Mouse (Mus musculus): Measurements from ENCODE around the gene Zfp281. TPM values are rescaled to one million over a fixed set of nuclear protein-coding genes. Genes with fewer than 3 reads are reported as not detected.
A peak's percentile ranks its signal among the peaks of the same experiment; 100 is the strongest.

The Zfp281 gene
- total RNA-seq, 4 experiments from 2014 or later = 7.5 to 12.3 (median 9.4) TPM

- DNase-seq (ENCODE audit: low spot score in 2 of 2) = no peak
Measured at GRCm38 (mm10) chr1:136613300-136613751, 11.4 kb upstream of the Zfp281 start.

DNA sequence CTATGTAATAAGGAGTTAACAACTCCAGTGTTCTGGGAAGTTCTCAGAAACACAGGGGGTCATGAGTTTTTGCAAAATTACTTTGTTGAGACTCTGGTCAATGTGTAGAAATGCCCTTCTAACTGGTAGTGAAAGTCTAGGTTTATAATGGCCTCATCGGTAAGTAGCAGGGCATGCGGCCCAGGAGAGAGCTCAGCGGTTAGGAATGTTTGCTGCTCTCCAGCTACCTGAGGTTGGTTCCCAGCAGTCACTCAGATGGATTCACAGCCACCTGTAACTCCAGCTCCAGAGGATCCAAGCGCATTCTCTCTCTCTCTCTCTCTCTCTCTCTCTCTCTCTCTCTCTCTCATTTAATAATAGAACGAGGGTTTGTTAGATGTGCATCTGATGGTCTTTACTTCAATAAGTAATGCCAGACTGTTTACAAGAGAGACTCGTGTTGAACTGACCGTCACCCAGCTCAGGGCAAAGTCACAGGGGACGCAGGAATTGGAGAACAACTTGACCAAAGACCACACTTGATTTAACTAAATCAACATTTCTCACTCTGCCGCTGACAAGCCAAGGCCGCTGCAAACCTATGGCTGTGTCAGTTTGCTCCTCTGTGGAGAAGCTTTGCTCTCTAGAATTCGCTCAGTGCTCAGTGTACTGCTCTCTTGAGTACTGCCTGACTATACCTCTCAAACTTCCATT lies 9.8 kb upstream of the Zfp281 start:
- no peak for DNase-seq (ENCODE audit: low spot score in 2 of 2)

DNA sequence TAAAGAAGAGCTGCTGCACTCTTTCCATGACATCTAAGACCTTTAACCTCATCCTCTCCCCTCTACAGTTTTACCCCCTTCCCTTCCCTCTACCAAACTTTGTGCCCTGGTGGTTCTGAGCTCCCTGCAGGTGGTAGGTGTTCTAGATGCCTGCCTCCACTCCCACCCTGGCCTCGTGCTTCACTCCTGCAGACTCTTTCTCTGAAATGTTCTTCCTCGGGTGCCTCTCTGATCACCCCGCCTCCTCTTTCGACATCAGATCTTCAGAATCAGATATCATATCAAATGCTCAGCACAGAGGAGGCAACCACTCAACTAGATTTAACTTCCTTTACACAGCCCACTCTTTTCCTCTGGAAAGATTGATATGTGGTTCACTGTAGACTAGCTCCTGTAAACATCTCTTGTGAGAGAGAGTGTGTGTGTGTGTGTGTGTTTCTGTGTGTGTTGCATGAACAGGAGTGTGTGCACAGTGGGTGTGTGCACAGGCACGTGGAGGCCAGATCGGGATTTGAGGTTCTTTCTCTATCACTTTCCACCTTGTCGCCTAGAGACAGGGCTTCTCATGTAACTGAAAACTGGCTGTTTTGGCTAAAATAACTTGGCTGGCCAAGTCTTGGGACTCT lies 7.4 kb upstream of the Zfp281 start:
- DNase-seq (ENCODE audit: low spot score in 2 of 2) = no peak

DNA sequence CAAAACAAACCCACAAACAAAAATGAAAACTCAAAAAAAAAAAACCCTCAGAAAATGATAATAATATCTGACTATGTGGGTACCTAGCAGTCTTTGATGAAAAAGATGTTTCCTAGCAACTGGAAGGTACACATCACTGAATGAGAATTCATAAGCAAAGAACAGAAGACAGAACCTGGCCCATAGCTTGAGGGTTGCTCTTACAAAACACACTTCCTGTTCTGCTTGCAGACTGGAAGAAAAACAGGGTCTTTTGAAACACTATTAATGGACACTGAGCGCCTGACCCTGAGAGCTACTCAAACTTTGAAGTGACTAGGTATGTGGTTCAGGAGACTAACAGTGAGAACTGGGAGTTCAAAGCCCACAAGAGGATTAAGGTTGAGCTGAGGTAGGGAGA lies 6.1 kb upstream of the Zfp281 start:
- no peak for DNase-seq (ENCODE audit: low spot score in 2 of 2)

DNA sequence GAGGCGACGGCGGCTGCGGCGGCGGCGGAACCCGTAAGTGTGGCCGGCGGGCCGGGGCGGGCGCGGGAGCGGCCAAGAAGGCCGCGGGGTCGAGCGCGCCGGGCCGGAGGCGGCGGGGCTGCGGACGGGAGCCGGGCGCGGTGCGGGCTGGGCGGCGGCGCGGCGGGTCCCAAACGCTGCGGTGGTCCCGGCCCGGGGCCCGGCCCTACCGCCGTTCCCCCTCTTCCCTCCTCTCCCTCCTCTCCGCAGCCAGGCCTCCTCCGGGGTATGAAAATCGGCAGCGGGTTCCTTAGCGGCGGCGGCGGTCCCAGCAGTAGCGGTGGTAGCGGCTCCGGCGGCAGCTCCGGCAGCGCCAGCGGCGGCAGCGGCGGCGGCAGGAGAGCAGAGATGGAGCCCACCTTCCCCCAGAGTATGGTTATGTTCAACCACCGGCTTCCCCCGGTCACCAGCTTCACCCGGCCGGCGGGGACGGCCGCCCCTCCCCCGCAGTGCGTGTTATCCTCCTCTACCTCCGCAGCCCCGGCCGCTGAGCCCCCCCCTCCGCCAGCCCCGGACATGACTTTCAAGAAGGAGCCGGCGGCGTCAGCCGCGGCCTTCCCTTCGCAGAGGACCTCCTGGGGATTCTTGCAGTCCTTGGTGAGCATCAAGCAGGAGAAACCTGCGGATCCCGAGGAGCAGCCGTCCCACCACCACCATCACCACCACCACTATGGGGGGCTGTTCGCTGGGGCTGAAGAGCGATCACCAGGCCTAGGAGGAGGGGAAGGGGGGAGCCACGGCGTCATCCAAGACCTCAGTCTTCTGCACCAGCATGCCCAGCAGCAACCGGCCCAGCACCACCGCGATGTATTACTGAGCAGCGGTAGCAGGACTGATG lies 556 bp downstream of the Zfp281 start:
- DNase-seq (ENCODE audit: low spot score in 2 of 2) = peak; percentile 8 to 20

- no peak for DNase-seq (ENCODE audit: low spot score in 2 of 2)
Measured at GRCm38 (mm10) chr1:136626141-136626540, 1.4 kb downstream of the Zfp281 start.

GRCm38 (mm10) chr1:136626756-136627155 lies 2.1 kb downstream of the Zfp281 start:
- no peak for DNase-seq (ENCODE audit: low spot score in 2 of 2)

- no peak for DNase-seq (ENCODE audit: low spot score in 2 of 2)
Measured at GRCm38 (mm10) chr1:136627591-136627990, 2.9 kb downstream of the Zfp281 start.

- no peak for DNase-seq (ENCODE audit: low spot score in 2 of 2)
Measured at GRCm38 (mm10) chr1:136632891-136633290, 8.2 kb downstream of the Zfp281 start.

GRCm38 (mm10) chr1:136635644-136636043 lies 10.9 kb downstream of the Zfp281 start:
- no peak for DNase-seq (ENCODE audit: low spot score in 2 of 2)

- DNase-seq (ENCODE audit: low spot score in 2 of 2) = no peak
Measured at GRCm38 (mm10) chr1:136636946-136637345, 12.2 kb downstream of the Zfp281 start.

GRCm38 (mm10) chr1:136637696-136638095 lies 13.0 kb downstream of the Zfp281 start:
- no peak for DNase-seq (ENCODE audit: low spot score in 2 of 2)

DNA sequence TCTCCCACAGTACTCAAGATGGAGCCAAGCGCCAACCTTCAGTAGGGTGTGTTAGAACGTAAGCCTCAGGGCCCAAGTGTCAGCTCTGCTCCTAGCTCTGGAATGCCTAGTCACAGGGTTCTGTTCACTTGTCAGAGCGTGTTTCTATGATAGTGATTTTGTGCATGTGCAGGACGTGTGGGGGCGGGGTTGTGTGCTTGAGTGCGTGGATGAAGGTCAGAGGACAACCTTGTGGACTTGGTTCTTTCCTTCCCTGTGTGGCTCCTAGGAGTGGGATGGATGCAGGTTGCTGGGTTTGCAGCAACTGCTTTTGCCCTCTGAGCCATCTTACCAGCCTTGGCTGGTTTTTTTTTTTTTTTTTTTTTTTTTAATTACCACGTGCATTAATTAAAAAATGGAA lies 13.5 kb downstream of the Zfp281 start:
- no peak for DNase-seq (ENCODE audit: low spot score in 2 of 2)

DNA sequence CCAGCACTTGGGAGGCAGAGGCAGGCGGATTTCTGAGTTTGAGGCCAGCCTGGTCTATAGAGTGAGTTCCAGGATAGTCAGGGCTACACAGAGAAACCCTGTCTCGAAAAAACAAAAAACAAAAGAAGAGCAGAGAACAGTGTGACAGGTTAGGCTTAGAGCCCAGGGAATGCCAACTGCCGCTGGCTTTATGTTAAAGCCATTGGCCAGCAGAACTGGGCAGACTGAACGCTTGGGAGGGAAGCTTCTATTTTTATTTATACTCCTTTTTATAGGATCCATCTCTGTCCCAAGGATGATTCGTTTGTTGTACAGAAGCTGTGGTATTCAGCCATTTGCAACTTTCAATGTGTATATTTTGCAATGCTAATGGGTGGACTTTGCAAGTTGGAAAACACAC lies 14.0 kb downstream of the Zfp281 start:
- DNase-seq (ENCODE audit: low spot score in 2 of 2) = no peak

DNA sequence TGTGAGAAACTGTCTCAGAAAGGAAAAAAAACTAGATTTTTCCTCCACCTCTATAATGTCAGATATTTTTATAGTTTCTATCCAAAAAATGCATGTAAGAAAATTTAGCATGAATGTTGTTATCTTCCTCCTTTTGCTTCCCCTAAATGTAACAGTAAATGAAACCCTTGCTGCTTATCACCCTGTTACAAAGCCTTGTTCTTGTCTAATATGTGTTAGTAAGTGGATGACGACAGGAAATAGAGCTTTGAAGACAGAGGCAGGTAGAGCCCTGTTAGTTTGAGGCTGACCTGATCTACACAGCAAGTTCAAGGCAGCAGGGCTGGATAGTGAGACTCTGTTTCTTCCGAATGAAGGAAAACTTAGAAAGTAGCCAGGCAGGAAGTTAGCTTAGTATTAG lies 14.5 kb downstream of the Zfp281 start:
- no peak for DNase-seq (ENCODE audit: low spot score in 2 of 2)

GRCm38 (mm10) chr1:136642701-136643100 lies 18.0 kb downstream of the Zfp281 start:
- no peak for DNase-seq (ENCODE audit: low spot score in 2 of 2)

DNA sequence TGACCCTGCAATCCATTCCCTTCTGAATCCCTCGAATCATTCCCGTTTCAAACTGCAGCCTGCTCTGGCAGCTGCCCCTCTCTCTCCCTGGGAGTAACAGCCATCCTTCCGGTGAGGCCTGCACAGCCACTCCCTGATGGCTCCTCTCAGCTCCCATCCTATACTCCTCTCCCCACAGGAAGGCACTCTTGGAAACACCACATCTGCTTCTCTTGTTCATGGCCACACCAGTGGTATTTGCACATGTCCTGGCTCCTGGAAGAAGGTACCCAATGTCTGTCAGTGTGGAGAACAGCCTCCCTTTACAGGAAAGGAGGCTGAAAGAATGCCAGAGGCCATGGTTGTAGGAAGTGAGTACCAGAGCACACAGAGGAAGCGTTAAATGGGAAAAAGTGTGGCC lies 19.8 kb downstream of the Zfp281 start:
- no peak for DNase-seq (ENCODE audit: low spot score in 2 of 2)

DNA sequence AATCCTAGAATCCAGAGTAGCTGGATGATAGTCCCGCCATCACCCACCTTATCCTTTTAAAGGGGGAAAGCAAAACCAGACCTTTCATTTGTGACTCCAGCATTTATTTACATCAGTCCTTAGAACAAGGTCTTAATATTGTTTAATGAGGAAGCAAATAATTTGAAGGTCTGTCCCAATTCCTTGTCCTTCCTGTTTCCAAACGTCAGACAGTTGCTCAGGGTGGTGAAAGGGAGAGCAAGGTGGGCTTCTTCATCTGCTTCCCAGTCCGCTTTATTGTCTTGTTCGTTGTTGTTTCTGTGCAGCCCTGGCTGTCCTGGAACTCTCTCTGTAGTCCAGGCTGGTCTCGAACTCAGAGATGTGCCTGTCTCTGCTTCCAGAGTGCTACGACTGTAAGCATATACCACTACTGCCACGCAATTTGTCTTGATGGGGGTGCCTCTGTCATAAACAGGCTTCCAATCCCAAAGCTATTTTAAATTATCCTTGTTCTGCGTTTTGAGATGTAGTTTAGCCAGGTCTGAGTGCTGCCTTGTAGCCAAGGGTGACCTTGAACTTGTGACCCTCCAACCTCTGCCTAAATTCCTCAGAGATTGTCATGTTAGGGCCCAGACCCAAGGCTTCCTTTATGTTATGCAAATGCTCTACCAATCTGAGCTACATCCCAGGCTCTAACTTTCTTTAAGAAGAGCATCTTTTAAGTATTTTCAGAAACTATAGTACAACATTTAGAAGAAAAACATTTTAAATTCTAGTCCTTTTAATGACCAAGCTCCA lies 21.3 kb downstream of the Zfp281 start:
- no peak for DNase-seq (ENCODE audit: low spot score in 2 of 2)

- DNase-seq (ENCODE audit: low spot score in 2 of 2) = no peak
Measured at GRCm38 (mm10) chr1:136652066-136652465, 27.4 kb downstream of the Zfp281 start.

GRCm38 (mm10) chr1:136653526-136653925 lies 28.8 kb downstream of the Zfp281 start:
- DNase-seq (ENCODE audit: low spot score in 2 of 2) = no peak

DNA sequence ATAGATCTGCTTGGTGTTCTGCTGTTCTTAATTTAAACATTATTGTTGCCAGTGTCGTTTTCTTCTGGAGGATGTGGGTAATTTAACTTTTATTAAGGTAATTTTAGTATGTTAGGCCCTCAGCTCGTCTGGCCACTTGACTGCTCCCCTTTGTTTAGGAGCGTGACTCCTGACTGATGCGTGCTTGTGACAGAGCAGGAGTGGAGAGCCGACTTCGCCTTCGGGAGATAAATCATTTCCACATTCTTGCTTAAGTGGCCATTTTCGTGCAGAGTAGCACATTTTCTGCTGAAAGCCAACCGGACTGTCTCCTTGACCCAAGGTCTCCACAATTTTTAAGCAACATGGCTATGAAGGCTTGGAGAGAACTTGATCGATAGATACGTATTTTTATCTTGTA lies 29.7 kb downstream of the Zfp281 start:
- no peak for DNase-seq (ENCODE audit: low spot score in 2 of 2)
